Mouse (Mus musculus) testis, adult 2 months (tissue): ENCODE data around the gene Glod4. TPM values are rescaled to one million over a fixed set of nuclear protein-coding genes. Genes with fewer than 3 reads are reported as not detected.
A peak's percentile ranks its signal among the peaks of the same experiment; 100 is the strongest.

Source experiments
- H3K27ac ChIP-seq: fragments of 200-500 bp; 2 replicates; pipeline ENCODE4 v1.5.1; 2012; ENCODE audit warnings: low read depth, low read length; ENCODE audit not compliant: control insufficient read depth, insufficient read depth
- H3K27me3 ChIP-seq: fragments of 200-500 bp; 2 replicates; pipeline ENCODE4 v1.6.1; 2012; ENCODE audit warnings: mild to moderate bottlenecking, low read length, moderate library complexity; ENCODE audit not compliant: control insufficient read depth, insufficient read depth
- H3K36me3 ChIP-seq: fragments of 200-500 bp; 2 replicates; pipeline ENCODE4 v1.6.1; 2012; ENCODE audit warnings: mild to moderate bottlenecking, low read length; ENCODE audit not compliant: control insufficient read depth, insufficient read depth
- H3K4me1 ChIP-seq: fragments of 200-500 bp; 2 replicates; pipeline ENCODE4 v1.6.1; 2012; ENCODE audit warnings: low read length; ENCODE audit not compliant: control insufficient read depth, insufficient read depth
- H3K4me3 ChIP-seq: fragments of 200-500 bp; 2 replicates; pipeline ENCODE4 v1.5.1; 2012; ENCODE audit warnings: low read depth, mild to moderate bottlenecking, low read length, moderate library complexity, mixed read lengths; ENCODE audit not compliant: control insufficient read depth
- CTCF ChIP-seq: fragments of 200-500 bp; IDR thresholded peaks from 2 replicates; pipeline ENCODE4 v1.5.1; 2012; ENCODE audit warnings: low read depth, mild to moderate bottlenecking, inconsistent platforms, low read length, moderate library complexity; ENCODE audit not compliant: control insufficient read depth, insufficient read depth, insufficient replicate concordance
- POLR2A ChIP-seq: fragments of 200-500 bp; IDR thresholded peaks from 2 replicates; pipeline ENCODE4 v1.6.1; 2012; ENCODE audit warnings: low read depth, mild to moderate bottlenecking, inconsistent platforms, low read length, moderate library complexity; ENCODE audit not compliant: control insufficient read depth
- polyA plus RNA-seq: library from polyadenylated mRNA; depleted of rRNA; stranded (reverse); fragments of >200 nt; gene quantifications from 2 replicates; pipeline ENCODE4 v1.2.3, GENCODE M21; 2012

Glod4 gene
- polyA plus RNA-seq, 1 experiment: 9.4 TPM

- TF ChIP-seq POLR2A: no peak
- no peak for TF ChIP-seq CTCF
- no peaks in the 10 kb centered on the region for H3K27me3 ChIP-seq
- no peaks in the 10 kb centered on the region for H3K36me3 ChIP-seq
- peaks cover 10% of the 10 kb centered on the region for H3K4me1 ChIP-seq
- no peak overlapping the region for H3K27ac ChIP-seq
- no peak overlapping the region for H3K4me3 ChIP-seq
These were observed 43.1 kb upstream of the Glod4 start for GRCm38 (mm10) chr11:76286534-76287126.

DNA sequence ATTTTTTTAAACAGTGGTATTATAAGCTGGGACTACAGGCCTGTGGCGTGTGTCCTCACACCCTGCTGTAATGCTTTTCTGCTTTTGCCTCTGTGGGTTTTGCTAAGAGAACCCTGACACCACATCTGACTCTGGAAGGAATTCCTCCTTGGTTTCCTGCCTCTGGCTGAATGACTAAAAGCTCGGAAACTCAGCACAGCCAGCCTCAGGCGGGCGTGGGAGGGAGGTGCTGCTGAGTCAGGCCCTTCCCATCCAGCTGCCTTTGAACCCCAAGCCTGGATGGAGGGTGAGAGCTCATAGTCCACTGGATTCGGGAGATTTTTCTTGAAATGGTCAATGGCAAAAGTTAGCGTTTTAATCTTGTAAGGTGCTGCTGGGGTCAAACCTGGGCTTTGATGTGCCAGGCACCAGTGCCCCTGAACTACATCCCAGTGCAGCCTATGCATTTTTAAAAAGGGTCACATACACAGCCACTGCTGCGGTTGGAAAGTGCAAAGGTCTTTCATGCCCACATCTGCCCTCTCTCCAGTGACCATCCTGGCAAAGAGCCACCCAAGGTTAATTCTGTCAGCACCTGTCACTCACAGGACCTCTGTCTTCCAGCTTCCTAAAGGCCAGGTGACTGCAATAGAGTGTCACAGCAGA lies 42.0 kb upstream of the Glod4 start:
- H3K27ac ChIP-seq: no peak overlapping the region
- H3K4me1 ChIP-seq: peaks cover 10% of the 10 kb centered on the region
- H3K36me3 ChIP-seq: no peaks in the 10 kb centered on the region
- no peak overlapping the region for H3K4me3 ChIP-seq
- no peak for TF ChIP-seq CTCF
- TF ChIP-seq POLR2A: no peak
- no peaks in the 10 kb centered on the region for H3K27me3 ChIP-seq

- no peaks in the 10 kb centered on the region for H3K36me3 ChIP-seq
- H3K4me3 ChIP-seq: no peak overlapping the region
- H3K27me3 ChIP-seq: no peaks in the 10 kb centered on the region
- peaks cover 8% of the 10 kb centered on the region for H3K4me1 ChIP-seq
- no peak for TF ChIP-seq CTCF
- no peak for TF ChIP-seq POLR2A
- H3K27ac ChIP-seq: no peak overlapping the region
These were observed 40.3 kb upstream of the Glod4 start for GRCm38 (mm10) chr11:76283841-76284240.

GRCm38 (mm10) chr11:76279971-76280370 lies 36.4 kb upstream of the Glod4 start:
- no peaks in the 10 kb centered on the region for H3K4me1 ChIP-seq
- no peak overlapping the region for H3K4me3 ChIP-seq
- peaks cover 2% of the 10 kb centered on the region; the same call in 1 of the 2 replicates for H3K36me3 ChIP-seq
- TF ChIP-seq POLR2A (no peak), CTCF (no peak)
- no peak overlapping the region for H3K27ac ChIP-seq
- H3K27me3 ChIP-seq: no peaks in the 10 kb centered on the region

DNA sequence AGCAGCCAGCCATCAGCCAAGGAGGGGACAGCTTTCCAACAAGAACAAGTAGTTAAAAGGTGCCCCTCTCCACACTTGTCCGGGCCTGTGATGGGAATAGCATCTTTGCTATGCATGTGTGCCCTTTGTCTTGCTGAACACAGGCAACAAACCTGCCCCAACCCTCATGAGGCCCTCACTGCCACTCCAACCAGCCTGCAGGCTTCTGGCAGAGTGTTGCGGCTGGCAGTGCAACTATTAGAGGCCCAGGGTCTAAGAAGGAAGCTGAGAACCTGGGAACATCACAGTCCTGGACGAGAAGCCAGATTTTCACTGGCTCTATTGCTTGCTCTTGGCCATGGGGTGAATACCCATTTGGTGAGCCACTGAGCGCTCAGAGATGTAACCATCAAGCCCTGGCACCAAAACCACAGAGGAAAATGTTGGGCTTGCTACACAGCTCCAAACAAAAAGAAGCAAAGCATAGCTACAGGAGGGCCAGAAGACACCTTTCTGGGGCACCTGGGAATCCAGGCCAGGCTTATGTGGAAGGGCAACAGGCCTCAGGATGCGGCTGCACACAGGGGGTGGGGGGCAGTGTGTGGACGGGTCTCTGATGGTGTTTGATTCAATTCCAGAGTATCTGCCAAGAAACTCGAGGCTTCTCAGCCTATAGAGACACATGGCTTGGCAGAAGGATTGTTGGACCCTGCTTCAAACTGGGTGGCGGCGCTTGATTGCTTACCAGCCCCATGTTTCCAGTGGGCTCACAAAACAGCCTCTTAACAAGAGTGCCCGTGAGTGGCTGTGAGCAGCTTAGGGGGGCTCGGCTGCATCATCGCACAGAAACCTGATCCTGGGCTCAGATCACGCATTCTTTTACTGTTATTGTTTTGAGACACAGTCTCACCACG lies 35.7 kb upstream of the Glod4 start:
- TF ChIP-seq CTCF (no peak), POLR2A (no peak)
- no peak overlapping the region for H3K4me3 ChIP-seq

DNA sequence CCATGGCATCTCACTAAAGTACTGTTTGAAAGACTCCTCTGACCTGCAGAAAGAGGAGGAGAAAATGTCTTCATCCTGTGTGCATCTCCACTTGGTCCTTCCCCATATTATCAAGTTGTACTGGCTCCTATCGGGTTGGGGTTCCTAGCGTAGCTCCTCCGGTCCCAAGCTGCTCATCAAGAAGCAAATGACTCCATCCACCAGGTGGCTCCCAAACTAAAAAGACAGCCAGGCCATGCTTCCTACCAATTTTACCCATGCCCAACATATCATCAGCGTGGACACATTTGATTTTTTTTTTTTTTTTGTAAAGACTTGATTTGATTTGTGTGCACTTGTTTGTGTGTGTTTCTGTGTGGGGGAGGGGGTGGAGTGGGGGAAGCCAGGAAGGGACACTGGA lies 28.9 kb upstream of the Glod4 start:
- peaks cover 4% of the 10 kb centered on the region for H3K36me3 ChIP-seq
- no peak overlapping the region for H3K27ac ChIP-seq
- no peaks in the 10 kb centered on the region for H3K4me1 ChIP-seq
- TF ChIP-seq CTCF: no peak
- no peak for TF ChIP-seq POLR2A
- no peaks in the 10 kb centered on the region for H3K27me3 ChIP-seq
- no peak overlapping the region for H3K4me3 ChIP-seq

More for the DNA sequence above, 35.7 kb upstream of the Glod4 start:
- Histone ChIP-seq H3K27me3 (no peaks in the 10 kb centered on the region), H3K27ac (no peak overlapping the region), H3K36me3 (peaks cover 2% of the 10 kb centered on the region; the same call in 1 of the 2 replicates), H3K4me1 (no peaks in the 10 kb centered on the region)

DNA sequence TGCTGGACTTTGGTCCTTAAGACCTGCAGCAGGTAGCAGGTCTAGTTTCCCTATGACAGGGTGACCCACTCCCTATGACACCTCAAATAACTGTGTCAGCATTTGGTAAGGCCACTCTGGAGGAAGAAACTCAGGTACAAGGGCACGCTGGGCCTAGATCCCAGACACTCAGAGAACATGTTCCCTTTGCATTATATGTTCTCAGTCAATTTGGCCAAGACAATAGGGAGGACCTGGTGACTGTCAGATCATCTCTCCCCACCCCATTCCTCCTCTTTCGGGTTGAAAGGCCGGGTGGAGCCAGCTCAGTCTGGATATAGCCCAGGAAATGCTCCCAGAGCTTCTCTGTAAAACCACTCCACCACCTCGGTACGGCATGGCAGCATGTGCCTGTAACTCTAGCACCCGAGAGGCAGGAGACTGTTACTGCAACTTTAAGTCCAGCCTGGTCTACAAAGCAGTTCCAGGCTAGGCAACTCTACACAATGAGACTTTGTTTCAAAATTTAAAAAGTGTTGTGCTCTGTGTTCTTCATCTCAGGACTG lies 25.1 kb upstream of the Glod4 start:
- H3K4me1 ChIP-seq: no peaks in the 10 kb centered on the region
- H3K36me3 ChIP-seq: peaks cover 1% of the 10 kb centered on the region; the same call in 1 of the 2 replicates
- TF ChIP-seq CTCF (no peak), POLR2A (no peak)
- H3K27ac ChIP-seq: peak overlapping the region; percentile 23
- no peaks in the 10 kb centered on the region for H3K27me3 ChIP-seq
- H3K4me3 ChIP-seq: no peak overlapping the region
